Mouse (Mus musculus) cerebellum, adult 18-20 months (tissue): ENCODE measurements around the gene B4galt1.
"Not testable (repeated sequence)": the region's sequence is repeated elsewhere in the genome, so short reads cannot be mapped to it uniquely, and the experiment has no call there.

Experiments used
- DNase-seq, 2 experiments: peaks; one replicate each; pipeline ENCODE4 v3.0.0; 2021

B4galt1 gene

DNA sequence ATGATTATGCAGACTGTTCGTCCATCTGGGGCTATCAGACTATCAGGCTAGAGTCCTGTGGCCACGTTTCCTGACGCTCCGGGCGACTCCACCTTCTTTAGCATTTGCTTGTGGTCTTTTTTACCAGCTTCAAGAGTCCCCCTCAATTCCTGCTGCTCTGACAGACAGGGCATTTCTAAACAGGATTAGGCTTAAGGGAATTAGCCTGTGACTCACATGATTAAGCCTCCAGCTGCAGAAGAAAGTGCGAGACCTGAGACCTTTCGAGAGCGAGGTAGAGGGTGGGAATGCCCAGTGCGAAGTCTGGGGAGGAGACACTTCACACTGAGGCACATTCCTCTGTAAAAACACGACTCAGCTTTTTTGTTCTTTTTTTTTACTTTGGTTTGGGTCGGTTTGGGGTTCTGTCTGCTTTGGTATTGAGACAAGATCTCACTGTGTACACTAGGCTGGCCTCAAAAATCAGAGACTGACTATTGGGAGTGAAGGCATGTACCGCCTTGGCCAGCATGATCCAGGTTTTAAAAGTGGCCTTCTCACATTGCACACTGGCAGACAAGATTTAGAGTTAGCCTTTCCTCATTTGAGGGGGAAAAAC lies 37.9 kb downstream of the B4galt1 start:
- DNase-seq, result no peak

DNA sequence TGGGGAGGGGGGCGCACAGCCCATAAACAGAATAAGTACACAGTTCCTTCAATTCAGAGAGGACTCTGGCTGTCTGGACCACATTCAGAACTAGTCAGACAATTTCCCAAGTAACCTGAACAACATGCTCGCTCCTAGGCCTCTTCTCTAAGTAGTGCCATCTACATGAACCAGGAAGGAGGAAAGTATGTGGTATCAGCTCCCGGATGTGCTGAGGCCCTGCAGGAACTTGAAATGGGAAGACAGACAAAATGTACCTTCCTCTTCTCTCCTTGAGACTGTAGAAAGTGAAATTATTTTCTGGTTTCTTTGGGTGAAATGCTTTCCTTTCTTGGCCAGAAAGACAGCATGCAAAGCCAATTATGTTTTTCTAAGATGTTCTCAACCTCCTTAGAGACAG lies 38.7 kb downstream of the B4galt1 start:
- DNase-seq, result no peak

DNA sequence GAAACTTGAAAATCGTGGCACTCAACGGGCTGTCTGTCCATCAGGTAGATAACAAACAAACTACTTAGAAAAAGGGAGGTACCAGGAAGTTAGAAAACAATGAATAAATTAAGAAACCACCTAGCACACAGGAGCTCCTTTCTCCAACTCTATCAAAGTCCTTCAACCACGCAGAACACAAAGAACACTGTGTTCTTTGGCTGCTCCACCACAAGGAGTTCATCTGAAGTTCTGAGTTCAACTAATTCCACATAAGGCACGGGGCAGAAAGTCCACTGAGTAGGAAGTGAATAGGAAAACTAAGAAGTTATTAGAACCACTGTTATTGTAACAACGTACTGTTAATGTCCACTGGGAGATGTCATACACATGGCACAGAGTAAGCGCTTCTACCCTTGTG lies 39.4 kb downstream of the B4galt1 start:
- no peak for DNase-seq

DNA sequence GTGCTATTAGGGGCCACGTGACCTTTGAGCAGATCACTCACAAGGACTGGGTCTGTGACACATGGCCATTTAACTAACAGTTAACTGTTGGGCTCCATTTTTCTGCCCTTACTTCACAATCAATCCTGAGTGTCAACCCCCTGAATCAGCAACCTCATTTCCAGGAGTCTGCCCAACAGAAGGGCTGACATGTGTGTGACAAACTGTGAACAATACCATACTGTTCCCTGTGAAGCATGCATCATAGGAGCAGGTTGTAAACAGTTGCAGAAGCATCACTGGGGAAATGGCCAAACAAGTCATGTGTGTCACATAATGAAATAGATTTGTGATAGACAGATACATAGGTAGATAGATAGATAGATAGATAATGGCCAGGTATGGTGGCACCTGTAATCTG lies 40.9 kb downstream of the B4galt1 start:
- no peak for DNase-seq

DNA sequence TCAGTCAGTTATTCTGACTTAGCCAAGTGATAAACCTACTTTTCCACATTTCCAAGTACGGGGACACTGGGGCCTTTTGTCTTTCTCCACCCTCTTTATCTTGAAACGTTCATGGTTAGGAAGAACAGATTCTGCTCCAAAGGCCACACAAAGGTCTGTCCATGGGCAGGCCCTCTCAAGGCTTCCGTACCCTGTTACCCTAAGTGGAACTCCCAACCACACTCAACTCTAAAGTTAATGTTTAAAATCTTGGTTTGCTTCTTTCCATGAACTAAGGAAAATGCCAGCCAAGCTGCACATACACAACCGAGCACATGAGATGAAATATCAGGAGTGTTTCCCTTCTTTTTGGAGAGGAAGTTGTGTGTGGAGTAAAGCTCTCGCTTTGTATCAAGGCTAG lies 43.3 kb downstream of the B4galt1 start:
- DNase-seq, result no peak

DNA sequence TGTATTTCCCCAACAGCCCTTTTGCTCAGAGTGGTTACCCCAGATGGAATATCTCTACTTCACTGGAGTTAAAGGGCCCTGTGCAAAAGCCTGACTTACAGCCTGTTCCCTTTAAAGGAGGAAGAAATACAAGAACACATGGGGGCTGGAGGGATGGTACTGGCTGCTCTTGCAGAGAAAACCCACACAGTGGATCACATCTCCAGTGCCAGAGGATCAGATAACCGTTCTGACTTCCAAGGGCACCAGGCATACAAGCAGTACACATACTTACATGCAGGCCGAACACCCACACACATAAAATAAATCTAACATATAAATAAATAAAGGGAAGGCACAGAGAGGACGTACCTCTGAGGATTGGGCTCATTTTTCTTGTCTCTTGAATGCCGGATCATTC lies 46.4 kb downstream of the B4galt1 start:
- DNase-seq, result no peak

DNA sequence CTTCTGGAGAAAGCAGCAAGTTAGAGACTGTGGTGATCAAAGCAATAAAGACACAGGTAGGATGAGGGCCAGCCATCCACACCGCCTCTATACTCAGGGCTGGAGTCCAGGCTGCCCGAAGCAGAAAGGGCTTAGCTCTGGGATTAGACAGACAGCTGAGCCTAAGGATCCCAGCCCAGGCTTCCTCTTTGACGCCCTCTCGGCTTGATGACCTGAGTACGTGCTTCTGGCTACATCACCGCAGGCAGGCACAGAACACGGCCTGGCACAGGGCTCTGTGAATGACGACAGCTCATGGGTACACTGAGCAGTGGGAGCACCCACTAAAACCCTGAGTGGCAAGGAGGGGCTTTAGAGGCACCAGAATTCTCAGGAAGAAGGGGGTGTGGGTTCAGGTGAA lies 48.4 kb downstream of the B4galt1 start:
- no peak for DNase-seq

DNA sequence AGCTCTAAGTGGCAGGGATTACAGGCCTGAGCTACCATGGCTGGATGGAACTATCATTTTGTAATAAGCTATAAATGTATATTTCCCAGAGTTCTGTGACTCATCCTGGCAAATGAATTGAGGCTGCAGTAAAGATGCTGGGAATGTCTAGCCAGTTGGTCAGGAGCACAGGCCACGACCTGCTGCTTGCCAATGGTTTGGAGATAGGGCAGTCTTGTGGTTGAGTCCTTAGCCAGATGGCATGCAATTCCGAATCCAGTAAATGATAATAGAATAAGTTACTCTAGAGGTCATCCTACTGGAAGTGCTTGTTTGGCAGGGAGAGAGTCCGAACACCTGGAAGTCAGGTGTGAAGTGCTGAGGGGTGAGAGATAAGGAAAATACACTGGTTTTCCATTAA lies 51.0 kb downstream of the B4galt1 start:
- DNase-seq, result no peak

DNA sequence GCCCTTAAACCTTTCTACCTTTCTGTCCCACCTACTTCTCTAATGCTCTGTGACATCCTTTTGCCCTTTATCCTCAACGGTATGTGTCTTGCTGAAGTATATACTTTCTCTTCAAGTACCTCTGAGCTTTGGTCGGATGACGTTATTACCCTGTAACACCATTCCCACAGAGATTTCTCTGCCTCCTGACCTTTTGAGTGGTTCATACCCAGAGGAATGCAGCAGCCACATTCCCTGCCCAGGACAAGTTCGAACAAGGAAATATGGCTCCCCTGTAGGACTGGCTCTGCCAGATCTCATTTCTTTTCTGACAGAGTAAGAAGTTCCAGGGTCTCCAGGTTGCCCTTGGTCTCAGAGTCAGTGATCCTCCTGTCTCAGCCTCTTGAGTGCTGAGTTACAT lies 51.9 kb downstream of the B4galt1 start:
- no peak for DNase-seq

DNA sequence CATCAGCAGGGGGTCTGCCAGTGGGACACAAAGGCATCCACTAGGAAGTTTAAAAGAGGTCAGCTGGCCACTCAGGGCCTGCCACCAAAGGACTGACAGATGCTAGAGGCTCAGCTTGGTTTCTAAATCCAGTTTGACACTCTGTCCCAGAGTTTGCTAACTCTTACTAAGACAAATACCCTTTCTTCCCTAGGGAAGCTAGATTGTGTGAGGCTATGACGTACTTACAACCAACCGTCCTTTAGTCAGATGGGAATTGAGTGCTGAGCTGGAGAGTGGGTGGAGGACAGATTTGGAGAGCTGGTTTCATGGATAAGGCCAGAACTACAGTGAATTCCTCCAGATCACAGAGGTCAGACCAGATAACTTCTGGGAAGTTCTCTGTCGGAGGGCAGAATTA lies 52.9 kb downstream of the B4galt1 start:
- DNase-seq, result no peak

DNA sequence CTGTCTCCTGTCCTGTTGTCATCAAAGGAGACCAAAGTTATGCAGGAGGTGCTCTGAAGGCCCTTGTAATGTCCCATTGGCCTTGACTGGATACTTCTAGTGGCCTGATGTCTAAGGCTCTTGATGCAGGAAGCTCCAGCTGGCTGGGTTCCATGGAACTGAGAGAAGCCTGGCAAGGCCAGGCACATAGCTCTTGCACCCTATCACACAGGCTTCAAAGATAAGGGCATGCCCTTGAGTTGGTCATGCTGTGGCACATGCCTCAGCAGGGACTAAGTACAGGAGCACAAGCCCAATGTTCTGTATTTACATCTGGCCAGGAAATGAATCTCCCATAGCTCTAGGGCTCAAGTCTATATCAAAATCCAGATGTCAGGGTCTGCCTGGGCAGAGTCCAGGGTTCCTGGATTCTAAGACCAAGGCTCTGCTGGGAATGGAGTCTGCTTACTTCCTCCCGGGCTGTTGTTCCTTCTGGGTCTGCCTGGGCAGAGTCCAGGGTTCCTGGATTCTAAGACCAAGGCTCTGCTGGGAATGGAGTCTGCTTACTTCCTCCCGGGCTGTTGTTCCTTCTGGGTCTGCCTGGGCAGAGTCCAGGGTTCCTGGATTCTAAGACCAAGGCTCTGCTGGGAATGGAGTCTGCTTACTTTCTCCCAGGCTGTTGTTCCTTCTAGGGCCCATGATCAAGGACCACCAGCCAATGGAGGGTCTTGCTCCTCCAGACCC lies 54.8 kb downstream of the B4galt1 start:
- DNase-seq, result not testable (repeated sequence)

DNA sequence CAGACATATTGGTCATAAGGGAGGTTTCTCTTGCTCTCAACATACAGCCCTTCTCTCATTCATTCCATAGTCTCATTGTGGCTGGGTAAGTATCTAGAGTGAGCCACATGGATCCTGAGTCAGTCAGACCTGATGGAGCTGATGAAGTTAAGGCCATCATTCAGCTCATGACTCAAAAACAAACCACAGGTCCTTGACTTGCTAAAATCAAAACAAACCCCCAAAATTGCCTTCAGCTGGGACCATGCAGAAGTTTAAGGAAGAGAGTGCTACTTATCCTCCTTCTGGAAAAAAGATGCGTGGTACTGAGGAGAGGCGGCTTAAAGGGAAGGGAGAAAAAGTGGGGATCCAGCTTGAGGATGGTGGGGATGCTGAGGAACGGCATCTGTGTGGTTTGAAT lies 58.0 kb downstream of the B4galt1 start:
- DNase-seq, result no peak

DNA sequence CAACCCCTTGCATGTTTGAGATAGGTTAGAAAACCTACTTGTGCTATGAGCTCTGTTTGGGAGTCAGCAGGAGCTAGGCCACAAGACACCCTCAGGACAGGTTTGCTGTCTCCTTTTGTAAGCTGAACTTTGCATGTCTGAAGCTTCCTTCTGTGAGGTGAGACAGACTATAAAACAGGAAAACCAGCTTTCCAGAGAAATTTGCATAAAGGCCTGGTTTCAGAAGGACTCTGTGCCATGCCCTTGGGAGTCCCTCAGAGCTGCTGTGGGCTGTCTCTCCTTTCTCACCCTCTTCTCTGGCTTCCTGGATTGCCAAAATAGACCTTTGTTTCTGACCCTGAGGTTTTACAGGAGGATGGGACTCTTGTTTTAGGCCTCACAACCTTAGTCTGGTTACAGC lies 59.5 kb downstream of the B4galt1 start:
- DNase-seq, result no peak

DNA sequence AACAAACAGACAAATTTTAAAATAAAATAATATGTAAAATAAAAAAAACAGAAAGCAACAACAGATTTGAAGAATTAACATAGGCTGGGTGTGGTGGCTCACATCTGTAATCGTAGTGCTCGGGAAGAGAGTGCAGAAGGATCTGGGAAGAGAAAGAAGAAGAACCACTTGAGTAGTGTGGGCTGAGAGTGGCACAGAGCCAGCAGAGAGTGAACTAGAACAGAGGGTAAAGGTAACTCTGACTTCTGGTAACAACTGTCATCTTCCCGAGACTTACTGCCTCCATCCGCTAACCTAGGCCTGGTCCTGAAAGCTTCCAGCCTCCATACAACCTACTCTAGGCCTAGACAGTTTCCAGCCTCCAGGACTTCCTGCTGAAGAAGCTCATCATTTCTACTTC lies 62.6 kb downstream of the B4galt1 start:
- DNase-seq, result no peak

DNA sequence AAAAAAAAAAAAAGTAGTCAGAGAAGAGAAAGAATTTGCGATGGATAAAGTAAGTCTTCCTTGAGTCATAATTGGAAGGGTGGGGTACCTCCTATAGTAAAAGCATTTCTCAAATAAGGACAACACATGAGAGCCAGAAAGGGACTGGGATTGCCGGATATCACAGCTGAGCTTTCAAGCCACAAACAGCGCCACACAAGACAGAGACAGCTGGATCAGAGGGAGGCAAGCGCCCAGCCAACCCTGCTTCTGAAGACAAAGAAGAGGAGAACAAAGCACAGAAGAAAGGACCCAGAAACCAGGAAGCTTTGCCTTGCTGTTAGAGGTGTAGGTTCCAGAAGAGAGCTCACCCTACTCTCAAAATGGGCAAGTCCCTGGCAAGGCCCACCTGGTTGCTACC lies 67.2 kb downstream of the B4galt1 start:
- DNase-seq, result no peak

DNA sequence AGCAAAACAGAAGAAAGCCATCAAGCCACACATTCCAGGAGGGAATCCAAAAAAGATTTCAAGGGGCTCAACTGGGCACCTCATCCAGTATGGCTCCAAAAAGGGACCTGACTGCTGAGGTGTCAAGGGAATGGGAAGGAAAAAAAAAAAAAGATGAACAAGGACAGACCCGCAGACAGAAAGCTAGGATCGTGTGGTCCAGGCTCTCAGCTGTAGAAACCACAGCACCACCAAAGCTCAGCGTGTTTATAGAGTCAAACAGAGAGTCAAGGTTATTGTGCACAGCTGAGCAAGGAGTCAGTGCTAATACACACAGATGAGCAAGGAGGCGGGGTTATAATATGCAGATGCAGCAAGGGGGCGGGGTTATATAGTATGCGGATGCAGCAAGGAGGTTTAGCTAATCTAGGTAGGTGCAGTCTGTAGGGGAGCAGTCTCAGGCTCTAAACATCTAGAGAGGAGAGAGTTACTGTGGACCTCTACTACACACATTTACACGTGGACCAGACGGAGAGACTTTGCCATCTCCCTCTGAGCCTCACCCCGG lies 68.1 kb downstream of the B4galt1 start:
- no peak for DNase-seq

DNA sequence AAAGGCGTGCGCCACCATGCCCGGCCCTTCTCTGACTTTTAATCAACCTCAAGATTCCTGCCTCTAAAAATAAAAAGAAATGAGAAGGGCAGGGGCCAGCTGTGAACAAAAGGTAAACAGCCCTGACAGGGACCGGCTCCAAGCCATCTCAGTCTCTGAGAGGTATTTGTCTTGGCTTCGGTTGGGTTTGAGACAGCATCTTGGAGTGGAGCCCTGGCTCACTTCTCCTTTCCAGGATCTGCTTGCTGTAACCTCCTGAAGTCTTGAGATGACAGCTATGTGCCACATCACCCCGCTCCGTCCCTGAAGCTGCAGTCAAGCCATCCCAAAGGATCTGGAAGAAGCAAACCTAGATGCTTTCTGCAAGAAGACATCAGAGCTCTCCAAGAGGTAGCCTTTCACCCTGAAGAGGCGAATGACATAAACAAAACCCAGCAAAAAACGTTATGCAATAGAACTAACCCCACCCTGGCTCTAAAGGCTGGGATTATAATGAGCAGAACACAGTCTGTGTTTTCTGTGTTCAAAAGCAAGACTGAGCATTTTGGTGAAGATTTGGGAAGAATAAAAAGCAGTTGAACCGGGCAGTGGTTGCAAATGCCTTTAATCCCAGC lies 69.1 kb downstream of the B4galt1 start:
- no peak for DNase-seq

DNA sequence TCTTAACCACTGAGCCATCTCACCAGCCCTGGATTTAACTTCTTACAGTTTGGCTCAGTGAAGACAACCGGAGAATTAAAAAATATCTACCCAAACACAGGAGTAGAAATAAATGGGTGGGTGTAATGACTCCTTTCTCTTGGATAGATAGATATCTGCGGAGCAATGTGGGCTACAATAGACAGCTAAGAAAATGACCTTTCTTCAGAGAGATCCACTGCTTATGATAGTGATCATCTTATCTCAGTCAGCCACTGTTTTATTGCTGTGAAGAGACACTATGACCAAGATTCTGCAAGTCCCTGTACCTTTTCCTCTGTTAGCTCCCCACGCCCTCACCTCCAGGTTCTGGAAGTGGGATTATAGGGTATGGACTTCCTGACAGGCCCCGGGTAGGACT lies 70.8 kb downstream of the B4galt1 start:
- no peak for DNase-seq

DNA sequence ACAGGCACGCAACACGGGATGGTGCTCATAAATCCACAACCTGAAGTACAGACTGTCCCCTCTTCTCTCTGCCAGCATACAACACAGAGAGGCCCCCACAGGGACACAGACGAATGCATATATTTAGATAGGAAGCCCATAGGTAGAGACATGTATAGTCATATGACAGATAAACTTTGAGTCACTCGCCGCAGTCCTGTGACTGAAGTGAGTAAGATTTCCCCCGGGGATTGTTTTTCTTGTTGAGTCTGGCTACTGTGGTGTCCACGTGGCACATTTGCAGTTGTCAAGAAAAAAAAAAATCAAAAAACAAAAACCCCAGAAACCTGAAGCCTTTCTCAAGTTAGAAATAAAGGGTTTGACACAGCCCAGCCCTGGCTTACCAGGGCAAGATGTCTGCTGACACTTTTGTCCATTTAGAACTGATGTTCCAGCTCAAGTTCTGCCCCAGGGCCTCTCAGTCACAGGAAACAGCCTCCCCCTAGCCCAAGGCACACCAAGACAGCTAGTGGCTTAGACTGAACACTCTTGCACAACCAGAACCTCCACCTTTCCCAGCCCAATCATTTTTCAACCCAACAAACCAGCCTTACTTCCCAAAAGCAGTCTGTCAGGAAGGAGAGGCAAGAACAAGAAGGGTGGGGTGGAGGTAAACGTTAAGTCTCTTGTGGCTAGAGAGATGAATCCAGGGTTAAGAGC lies 71.9 kb downstream of the B4galt1 start:
- DNase-seq, result no peak

DNA sequence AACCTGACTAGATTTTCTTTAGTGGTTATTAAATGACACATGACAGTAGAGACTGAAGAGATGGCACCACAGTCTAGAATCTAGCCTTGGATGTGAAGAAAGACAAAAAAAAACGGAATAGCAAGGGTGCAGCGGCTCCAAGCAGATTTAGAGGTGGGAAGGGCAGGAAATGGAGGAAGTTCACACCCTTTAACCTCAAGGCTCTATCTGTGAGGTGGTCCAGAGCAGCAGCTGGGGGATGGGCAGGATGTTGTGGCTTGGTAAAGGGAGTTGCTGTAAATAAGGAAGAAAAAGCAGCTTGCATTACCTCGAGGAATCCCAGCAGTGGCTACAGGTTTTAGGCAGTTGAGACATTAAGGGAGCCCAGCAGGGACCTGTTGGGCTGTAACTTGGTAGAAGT lies 72.7 kb downstream of the B4galt1 start:
- DNase-seq, result no peak

DNA sequence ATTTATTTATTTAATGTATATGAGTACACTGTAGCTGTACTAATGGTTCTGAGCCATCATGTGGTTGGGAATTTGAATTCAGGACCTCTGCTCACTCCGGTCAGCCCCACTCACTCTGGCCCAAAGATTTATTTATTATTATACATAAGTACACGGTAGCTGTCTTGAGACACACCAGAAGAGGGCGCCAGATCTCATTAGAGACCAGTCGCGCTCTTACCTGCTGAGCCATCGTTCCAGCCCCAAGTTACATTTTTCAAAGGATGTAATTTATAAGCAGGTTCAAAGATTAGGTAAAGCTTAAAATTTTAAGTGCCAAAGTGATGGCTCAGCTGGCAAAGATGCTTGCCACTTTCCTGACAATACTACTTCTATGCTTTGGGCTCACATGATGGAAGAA lies 75.1 kb downstream of the B4galt1 start:
- DNase-seq, result no peak

DNA sequence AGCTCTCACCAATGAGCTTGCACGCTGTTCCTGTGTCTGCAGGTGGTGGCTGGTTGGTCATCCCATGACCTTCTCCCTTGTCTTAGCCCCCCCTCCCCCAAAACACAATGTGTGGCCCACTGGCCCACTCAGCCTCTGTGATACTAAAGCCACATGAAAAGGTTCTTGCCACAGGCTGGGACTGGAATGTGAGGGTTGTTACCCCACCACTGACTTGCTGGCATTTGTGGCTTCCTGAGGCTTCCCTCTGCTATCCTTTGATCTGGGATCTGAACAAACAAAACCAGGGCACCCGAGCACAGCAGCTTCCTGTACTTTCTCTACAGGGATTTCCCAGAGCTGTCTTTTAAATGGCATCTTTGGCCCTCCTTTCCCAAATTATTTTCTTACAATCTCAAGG lies 76.7 kb downstream of the B4galt1 start:
- no peak for DNase-seq

DNA sequence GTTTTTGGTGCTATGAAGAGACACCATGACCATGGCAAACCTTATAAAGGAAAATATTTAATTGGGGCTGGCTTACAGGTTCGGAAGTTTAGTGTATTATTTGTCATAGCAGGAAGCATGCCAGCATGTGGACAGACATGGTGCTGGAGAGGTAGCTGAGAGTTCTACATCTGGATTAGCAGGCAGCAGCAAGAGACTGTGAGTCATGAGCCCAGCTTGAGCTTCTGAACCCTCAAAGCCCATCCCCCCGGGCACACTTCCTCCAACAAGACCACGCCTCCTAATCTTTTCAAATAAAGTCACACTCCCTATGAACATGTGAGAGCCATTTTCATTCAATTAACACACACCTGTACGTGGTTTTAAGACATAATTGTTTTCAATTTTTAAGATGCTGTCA lies 77.4 kb downstream of the B4galt1 start:
- no peak for DNase-seq
